Mouse (Mus musculus): Measurements from ENCODE around the gene Atrip.

The Atrip gene

GRCm38 (mm10) chr9:109056916-109057315, 17.0 kb downstream of the Atrip start:
- DNase-seq, result no peak

DNA sequence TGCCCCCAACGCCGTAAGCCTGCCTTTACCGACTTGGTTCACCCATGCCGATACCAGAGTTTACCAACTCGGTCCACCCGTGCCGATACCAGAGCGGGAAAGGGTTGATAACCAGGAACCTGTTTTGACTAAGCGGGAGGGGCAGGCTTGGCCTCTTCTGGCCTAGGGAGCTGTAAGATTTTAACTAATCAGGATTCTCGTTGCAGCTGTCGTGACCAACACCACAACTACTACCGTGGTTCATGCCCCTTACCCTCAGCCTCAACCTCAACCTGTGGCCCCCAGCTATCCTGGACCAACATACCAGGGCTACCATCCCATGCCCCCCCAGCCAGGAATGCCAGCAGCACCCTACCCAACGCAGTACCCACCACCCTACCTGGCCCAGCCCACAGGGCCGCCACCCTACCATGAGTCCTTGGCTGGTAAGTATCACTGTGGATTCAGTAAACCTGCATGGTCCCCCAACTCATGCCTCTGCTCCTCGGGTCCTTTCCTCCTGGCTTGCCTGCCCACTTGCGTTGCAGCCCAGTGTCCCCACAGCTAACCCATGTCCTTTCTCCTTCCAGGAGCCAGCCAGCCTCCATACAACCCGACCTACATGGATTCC, 17.7 kb downstream of the Atrip start:
- no peak for DNase-seq

GRCm38 (mm10) chr9:109055271-109056030, 18.5 kb downstream of the Atrip start:
- no peak for DNase-seq

DNA sequence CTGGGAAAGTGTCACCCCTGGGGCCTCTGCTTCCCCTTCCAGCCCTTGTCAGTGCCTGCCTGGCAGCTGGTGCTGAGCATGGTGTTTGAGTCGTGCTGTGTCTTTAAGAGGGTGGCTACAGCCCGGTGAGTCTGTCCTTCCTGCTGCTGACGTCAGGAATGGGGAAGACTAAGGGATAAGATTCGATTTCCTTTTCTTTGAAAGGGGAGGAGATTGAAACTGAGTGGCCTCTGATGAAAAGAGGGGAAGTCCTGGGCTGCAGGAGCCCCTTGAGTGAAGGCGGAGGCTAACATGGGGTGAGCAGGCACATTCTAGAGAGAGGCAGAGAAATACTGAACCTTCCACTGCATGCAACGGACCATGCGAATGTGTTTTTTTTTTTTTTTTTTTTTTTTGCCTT, 19.2 kb downstream of the Atrip start:
- peak; percentile 83 for DNase-seq

- no peak for DNase-seq
These were observed 20.1 kb downstream of the Atrip start for GRCm38 (mm10) chr9:109053851-109054250.

DNA sequence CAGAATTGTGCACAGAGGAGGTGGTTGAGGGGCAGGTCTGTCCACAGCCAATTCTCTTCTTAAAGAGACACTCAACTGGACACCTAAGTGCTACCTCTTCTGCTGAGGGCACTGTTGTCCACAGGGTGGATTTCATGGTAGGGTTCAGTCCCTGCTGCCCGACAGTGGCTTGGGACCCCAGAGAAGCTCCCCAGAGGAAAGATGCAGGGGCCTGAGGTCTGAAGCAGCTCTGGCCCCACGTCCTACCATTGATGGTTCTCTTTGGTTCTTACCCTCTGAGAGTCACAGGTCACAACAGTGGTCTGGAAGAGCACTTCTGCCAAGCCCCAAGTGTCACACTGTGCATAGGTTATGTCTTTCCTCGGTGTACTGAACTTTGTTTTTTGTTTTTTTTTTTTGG, 20.6 kb downstream of the Atrip start:
- no peak for DNase-seq

DNA sequence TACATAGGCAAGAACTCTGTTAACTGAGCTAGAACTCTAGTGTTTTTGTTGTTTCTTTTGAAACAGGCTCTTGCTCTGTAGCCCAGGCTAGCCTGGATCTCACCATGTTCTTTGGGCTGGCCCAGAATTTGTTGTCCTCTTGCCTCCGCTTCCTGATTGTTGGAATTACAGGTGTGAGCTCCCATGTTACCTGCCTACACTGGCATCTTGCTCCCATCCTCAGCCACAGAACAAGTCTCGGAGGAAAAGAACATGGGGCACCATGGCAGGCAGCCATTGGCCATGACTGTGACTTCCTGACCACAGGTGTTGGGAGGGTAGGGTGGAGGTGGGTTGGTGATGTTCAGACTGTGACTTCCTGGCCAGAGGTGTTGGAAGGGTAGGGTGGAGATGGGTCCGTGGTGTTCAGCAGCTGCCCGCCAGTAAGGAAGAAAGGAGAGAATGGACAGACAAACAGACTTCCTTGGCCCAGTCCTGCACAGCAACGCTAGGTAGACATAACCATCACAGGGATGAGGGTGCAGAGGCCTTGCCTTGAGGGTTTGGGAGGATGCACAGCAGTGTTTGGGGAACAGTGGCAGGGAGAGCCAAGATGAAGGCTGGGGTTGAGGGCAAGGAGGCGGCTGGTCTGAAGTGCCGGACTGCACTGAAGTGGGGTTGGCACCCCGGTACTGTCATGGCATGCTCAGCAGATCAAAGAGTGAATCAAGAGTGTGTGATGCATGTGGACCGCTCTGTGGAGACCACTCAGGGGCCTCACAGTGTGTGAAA, 21.2 kb downstream of the Atrip start:
- no peak for DNase-seq

- DNase-seq, result no peak
These were observed 22.1 kb downstream of the Atrip start for GRCm38 (mm10) chr9:109051651-109052489.

DNA sequence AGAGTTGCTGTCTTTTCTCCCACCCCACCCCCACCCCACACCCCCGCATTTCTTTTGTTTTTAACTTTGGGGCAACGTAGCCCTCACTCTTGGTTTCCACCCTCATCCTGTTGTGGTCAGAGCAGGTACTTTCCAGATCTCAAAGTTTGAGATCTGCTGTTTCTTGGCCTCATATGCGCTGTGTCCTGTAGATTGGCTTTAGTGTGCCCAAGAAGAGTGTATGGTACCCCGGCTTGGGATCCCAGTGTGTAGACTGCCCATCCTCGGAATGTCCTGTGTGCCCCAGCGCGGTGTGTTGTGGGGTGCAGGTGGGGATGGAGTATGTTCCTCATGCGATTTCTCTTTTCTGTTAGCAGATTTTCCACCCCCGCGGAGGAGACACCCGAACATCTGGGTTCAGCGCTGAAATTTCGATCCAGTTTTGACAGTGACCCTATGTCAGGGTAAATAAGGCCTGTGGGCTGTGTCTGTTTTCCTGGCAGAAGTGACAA, 22.9 kb downstream of the Atrip start:
- no peak for DNase-seq

- DNase-seq, result no peak
These were observed 23.3 kb downstream of the Atrip start for GRCm38 (mm10) chr9:109050674-109050997.

DNA sequence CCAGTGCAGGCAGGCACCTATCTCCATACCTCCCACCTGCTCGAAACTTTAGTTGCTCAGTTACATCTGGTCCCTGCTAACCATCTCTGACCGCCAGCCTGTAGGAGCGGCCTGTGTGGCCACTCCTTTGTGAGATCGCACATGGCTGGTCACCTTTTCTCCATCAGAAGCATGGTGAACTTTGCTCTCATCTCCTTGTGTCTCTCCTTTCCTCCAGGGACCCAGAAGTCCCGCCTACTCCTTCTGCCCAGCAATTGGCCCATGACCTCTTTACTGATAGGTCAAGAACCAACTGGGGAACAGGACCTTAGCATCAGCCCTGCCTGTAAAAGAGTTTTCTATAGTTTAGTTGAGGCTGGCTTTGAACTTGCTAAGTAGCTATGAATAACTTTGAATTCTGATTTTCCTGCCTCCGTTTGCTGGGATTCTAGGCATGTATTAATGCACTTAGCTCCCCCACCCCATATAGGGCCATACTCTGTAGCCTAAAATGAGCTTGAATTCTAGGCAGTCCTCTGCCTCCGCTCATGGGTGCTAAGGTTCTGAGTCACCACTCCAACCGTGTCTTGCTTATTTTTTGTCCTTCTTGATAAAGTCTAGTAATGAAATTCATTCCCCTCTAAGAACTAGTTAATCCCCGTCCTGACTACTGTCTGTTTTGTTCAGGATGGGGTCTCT, 23.8 kb downstream of the Atrip start:
- DNase-seq, result no peak

- DNase-seq, result no peak
These were observed 24.6 kb downstream of the Atrip start for GRCm38 (mm10) chr9:109049316-109049715.

- peak; percentile 76 for DNase-seq
These were observed 27.6 kb downstream of the Atrip start for GRCm38 (mm10) chr9:109046306-109046705.

DNA sequence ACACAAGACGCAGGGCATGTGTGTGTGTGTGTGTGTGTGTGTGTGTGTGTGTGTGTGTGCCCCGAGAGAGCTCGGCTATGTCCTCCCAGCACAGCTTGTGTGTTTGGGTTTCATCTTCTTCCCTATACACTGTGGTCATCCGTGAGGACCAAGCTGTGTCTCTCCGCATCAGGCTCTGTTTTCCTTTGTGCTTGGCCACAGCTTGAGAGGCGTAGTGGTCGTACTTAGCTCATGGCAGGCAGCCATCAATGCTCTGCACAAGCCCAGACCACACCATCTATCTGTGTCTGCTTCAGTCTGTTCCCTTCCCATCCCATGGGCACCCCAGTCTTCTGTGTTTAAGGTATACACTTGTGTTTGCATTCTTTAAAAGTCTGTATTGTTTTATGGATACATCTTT, 32.6 kb downstream of the Atrip start:
- DNase-seq, result no peak

DNA sequence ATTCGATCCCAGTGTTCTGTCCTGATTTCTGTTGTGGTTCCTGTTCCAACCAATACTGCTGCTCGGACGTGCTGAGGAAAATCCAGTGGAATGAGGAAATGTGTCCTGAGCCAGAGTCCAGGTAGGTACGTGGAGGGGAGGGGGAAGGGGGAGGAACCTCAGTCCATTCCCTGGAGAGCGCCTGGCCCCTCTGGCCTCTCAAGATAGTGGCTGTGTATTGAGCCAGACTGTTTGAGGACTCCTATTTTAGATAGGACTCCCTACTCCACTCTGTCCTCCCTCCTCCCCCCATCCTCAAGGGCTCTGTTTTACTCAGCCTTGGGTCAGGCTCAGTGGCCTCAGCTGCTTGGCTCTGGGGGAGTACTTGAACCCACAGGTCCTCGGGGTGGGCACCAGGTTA, 33.0 kb downstream of the Atrip start:
- peak; percentile 59 for DNase-seq

GRCm38 (mm10) chr9:109040216-109040615, 33.7 kb downstream of the Atrip start:
- DNase-seq, result no peak

DNA sequence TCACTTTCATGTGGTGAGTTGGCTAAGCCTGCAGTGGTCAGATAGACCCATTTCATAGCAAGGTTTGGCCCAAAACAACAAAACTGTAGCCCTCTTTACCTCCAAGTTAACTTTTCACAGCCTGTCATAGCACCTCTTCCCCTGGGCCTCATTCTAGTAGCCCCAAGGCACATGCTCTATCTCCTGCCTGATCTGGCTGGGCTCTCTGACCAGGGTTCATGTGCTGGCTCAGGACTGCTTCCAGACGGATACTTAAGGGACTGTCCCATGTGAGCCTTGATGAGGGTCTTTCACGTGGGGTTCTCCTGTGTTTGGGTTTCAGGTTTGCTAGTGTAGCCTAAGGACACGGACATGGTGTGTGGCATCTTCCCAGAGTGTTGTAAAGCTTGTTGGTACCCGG, 34.2 kb downstream of the Atrip start:
- no peak for DNase-seq

GRCm38 (mm10) chr9:109038901-109039364, 35.0 kb downstream of the Atrip start:
- DNase-seq, result peak; percentile 74

DNA sequence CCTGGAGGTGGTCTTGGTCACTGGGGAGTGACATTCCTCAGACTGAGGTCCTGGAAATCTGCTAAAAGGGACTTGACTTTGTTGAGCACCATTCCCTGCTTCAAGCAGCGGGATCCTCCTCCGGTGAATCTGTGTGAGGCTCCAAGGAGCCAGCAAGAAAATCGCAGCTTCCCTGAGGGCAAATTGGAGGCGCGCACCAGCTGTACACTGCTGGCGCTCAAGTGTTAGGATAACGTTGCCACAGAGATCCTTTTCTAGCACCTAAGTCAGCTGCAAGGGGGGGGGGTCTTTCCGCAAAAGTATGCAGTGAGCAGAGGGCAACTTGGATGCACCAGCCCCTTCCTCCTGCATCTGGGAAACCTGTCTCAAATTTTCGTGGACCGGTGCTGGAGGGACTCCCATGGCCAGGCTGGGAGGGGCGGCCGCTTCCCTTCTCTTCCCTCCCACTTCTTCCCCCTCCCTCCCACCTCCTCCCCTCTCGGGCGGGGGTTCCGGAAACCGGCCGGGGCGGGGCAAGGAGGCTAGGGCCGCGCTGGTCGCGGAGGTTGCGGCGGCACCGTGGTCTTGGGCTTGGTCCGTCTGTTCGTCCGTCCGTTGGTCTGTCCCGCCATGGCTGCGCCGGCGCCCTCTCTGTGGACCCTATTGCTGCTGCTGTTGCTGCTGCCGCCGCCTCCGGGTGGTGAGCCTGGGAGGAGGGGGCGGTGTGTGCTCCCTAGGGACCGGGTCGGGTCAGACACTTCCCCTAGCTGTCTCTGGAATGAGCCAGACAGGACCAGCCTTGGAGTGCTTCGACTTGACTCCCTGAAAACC, 35.6 kb downstream of the Atrip start, which contains the start of gene Shisa5:
Gene Shisa5 (plus strand): TSS at position 480 of the 810 bp plus-strand sequence.
- peak; percentile 93 for DNase-seq

DNA sequence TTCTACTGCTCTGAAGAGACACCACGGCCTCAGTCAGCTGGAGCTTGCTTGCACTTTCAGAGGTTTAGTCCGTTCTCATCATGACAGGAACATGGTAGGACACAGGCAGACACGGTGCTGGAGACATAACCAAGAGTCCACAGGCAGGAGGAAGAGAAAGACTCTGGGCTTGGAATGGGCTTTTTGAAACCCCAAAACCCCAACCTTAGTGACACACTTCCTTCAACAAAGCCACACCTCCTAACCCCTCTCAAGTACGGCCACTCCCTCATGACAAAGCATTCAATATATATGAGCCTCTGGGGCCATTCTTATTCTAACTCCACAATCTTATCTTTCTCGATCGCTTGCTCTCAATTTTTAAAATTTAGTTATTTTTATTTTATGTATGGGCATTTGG, 41.5 kb downstream of the Atrip start:
- no peak for DNase-seq

DNA sequence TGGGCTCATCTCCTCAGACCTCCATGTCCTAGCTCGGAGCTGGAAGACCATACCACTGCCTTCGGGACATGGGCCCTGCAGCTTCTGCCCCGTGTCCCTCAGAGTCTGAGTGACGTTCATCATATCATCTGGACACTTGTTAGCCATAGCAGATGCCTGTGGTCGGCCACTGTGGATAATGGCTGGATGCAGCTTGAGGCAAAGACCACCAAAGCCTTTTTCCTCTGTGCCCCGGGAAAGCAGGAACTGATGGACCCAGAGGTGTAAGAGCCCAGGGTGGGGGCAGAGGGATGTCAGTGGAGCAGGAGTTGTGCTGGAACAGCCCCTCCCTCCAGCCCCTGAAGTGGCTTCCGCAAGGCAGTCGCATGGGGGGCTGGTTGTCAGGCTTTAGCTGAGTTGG, 42.2 kb downstream of the Atrip start:
- no peak for DNase-seq

Measured in lung, postnatal 10 days (tissue).